Mouse (Mus musculus): ENCODE results near the gene Arr3.

DNA sequence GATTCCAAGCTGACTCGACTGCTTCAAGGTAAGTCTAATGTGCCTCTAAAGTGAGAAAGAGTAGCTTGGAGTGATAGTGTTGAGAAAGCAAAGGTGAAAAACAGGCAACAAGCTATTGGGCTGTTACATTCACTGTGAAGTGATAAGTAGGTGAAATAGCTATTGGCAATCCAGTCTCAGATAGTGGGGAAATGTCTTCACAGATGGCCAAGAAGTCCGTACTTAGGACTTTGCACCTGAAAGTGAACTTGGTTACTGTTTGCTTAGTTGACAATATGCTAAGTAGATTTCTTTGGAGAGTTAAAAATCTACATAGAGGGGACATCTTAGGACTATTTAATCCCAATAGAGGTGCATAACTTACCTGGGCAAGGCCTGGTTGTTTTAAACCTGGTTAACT lies 59.5 kb downstream of the Arr3 start:
- TF ChIP-seq CTCF (IDR thresholded peaks at IDR 0.05; ENCODE audit: borderline replicate concordance, extremely low read depth, insufficient read depth, insufficient read length) (no peak), POLR2A (IDR thresholded peaks at IDR 0.05; ENCODE audit: borderline replicate concordance, extremely low read depth, insufficient read depth, insufficient read length, poor library complexity, severe bottlenecking) (no peak)

All from brain, embryonic 14.5 days (tissue).